Mouse (Mus musculus) midbrain, embryonic 12.5 days (tissue): ENCODE results near the gene Greb1. TPM values are rescaled to one million over a fixed set of nuclear protein-coding genes. Genes with fewer than 3 reads are reported as not detected.

Experiments used
- ATAC-seq: fragments of 200-750 bp; cut with Nextera tagmentation; 2 replicates; pipeline ENCODE4 v1.8.0; 2017; ENCODE audit warnings: low read depth, moderate TSS enrichment, moderate library complexity; ENCODE audit not compliant: low FRiP score
- H3K27ac ChIP-seq: fragments of 300-500 bp; sonication (generic); replicated peaks from 2 replicates; pipeline ENCODE4 v1.5.1; 2016; ENCODE audit warnings: mild to moderate bottlenecking
- H3K27me3 ChIP-seq: fragments of 300-500 bp; sonication (generic); 2 replicates; pipeline ENCODE4 v1.6.1; 2016; ENCODE audit warnings: mild to moderate bottlenecking
- H3K36me3 ChIP-seq: fragments of 300-500 bp; sonication (generic); 2 replicates; pipeline ENCODE4 v1.6.1; 2016
- H3K4me1 ChIP-seq: fragments of 300-500 bp; sonication (generic); 2 replicates; pipeline ENCODE4 v1.6.1; 2016
- H3K4me2 ChIP-seq: fragments of 300-500 bp; sonication (generic); replicated peaks from 2 replicates; pipeline ENCODE4 v1.6.1; 2016; ENCODE audit warnings: mild to moderate bottlenecking, moderate library complexity
- H3K4me3 ChIP-seq: fragments of 300-500 bp; sonication (generic); 2 replicates; pipeline ENCODE4 v1.5.1; 2016; ENCODE audit warnings: mild to moderate bottlenecking
- H3K9ac ChIP-seq: fragments of 300-500 bp; sonication (generic); replicated peaks from 2 replicates; pipeline ENCODE4 v1.6.1; 2016; ENCODE audit warnings: mild to moderate bottlenecking, moderate library complexity
- H3K9me3 ChIP-seq: fragments of 300-500 bp; sonication (generic); 2 replicates; pipeline ENCODE4 v1.6.1; 2016; ENCODE audit warnings: mild to moderate bottlenecking
- WGBS: fragments of 180-500 bp; shearing (Covaris S2); methylation state at CpG from one replicate; pipeline ENCODE4 v1.1.7; 2016; 5-methylcytosine and 5-hydroxymethylcytosine counted together
- polyA plus RNA-seq: library from polyadenylated mRNA; unstranded; fragments of >200 nt; fragmentation: Nextera tagmentation; extraction: Ambion mirVana; gene quantifications from 2 replicates; pipeline ENCODE4 v1.2.1, GENCODE M21; 2016

Greb1 gene
- polyA plus RNA-seq, 1 experiment from 2014 or later = 7.0 TPM

DNA sequence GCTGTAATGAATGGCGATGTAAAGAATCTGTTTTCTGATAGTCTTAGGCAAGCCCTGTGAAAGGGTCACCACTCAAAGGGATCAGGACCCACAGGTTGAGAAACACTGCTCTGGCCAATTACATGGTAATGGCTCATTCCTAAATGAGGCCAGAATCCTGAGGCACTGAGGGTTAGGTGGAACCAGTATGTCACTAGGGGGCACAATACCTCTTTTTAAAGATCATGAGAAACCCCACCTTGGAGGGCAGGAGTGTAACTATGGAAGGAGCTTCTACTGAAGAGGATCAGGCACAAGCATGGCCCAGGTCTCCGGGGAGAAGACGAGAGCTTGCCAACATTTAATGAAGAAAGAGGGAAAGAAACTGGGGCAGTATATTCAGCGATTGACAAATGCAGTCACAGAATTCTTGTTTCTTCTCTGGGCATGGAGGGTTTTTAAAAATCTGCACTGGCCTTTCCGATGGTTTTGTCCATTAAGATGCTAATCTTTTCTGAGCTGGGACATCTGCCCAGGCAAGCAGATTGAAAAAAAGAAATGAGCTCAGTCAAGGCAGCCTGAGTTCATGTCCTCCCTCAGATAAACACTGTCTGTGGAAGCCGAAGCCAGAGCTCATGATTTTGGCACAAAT, 137.6 kb downstream of the Greb1 start:
- H3K36me3 ChIP-seq = no peaks in the 10 kb centered on the region
- H3K27ac ChIP-seq = no peak overlapping the region
- H3K9ac ChIP-seq = no peak overlapping the region
- WGBS = 61% methylated on average over 6 of the region's 6 CpGs
- 0 out of 2 replicates have a peak, but pooled peaks cover 2% of the 10 kb centered on the region for H3K4me1 ChIP-seq
- H3K4me2 ChIP-seq = no peak overlapping the region
- H3K9me3 ChIP-seq = no peaks in the 10 kb centered on the region
- H3K4me3 ChIP-seq = no peak overlapping the region
- no peaks in the 10 kb centered on the region for H3K27me3 ChIP-seq
- no peak for ATAC-seq

DNA sequence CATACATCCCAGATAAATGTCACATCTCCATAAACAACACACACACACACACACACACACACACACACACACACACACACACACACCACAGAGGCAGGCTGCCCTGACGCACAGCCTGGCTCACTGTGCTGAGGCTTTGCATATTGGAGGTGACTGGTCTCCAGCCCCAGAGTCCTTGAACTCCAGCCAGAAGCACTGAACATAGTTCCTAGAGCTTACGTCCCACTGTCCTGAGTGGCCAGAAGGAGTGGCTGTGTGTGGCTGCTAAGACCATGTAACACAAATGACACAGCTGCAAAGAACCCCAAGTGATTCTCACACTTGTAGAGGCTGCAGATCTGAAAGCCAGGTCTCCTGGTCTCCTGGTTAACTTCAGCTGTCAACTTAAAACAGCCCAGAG, 138.8 kb downstream of the Greb1 start:
- H3K36me3 ChIP-seq = no peaks in the 10 kb centered on the region
- ATAC-seq = no peak
- H3K9me3 ChIP-seq = no peaks in the 10 kb centered on the region

GRCm38 (mm10) chr12:16661459-16661858, 139.2 kb downstream of the Greb1 start:
- H3K4me2 ChIP-seq = no peak overlapping the region
- 0 out of 2 replicates have a peak, but pooled peaks cover 2% of the 10 kb centered on the region for H3K4me1 ChIP-seq
- no peak overlapping the region for H3K9ac ChIP-seq
- H3K27ac ChIP-seq = no peak overlapping the region
- H3K9me3 ChIP-seq = no peaks in the 10 kb centered on the region
- H3K4me3 ChIP-seq = no peak overlapping the region
- no peaks in the 10 kb centered on the region; the same call in 1 of the 2 replicates for H3K27me3 ChIP-seq
- 93% methylated on average over 10 of the region's 10 CpGs for WGBS
- H3K36me3 ChIP-seq = no peaks in the 10 kb centered on the region
- ATAC-seq = no peak

More for the DNA sequence above, 138.8 kb downstream of the Greb1 start:
- Histone ChIP-seq H3K4me2 (no peak overlapping the region), H3K9ac (no peak overlapping the region), H3K27me3 (no peaks in the 10 kb centered on the region; the same call in 1 of the 2 replicates), H3K4me1 (0 out of 2 replicates have a peak, but pooled peaks cover 2% of the 10 kb centered on the region), H3K4me3 (no peak overlapping the region), H3K27ac (no peak overlapping the region)
- 89% methylated on average over 2 of the region's 2 CpGs for WGBS

DNA sequence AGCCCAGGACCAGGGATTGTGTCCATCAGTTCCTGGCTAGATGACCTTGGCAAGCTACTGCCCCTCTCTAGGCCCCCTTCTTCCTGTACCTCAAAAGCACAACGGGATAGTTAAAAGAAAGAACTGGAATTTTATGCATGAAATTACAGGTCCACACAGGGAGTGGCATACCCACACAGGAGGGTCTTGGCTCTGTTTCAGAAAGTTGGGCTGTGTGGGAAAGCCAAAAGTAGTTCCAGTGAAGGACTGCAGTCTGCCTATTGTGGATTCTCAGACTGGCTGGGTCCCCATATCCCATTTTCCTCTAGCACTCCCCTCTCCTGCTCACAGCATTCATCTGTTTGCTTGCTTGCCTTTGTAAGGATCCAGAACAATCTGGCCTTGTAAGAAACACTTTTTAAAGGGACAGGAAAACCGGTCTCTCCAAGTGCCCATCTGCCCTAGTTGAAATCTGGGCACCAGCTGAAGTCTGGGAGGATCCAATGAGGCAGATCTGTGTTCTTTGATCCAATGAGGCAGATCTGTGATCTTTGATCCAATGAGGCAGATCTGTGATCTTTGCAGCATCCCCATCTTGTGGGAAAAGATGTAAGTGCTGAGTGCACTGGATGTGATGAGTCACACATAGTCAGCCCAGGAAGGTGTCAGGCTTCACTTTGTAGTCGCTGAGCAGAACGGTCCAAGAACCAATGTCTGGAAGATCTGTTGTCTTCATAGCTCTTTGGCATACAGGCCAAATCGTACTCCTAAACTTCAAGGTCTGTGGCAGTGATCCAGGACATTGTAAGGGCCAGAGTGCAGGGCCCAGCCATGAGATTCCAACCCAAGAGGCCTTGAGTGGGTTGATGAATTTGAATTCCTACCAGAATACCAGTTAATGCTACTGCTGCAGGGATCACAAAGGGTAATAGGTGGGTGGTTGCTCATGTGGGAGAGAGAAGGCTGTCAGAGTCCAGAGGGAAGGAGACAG, 143.5 kb downstream of the Greb1 start:
- no peak overlapping the region for H3K9ac ChIP-seq
- H3K9me3 ChIP-seq = no peaks in the 10 kb centered on the region
- ATAC-seq = no peak
- peaks cover 8% of the 10 kb centered on the region for H3K4me1 ChIP-seq
- H3K27me3 ChIP-seq = peaks cover 38% of the 10 kb centered on the region
- H3K36me3 ChIP-seq = no peaks in the 10 kb centered on the region
- H3K4me2 ChIP-seq = no peak overlapping the region
- no peak overlapping the region for H3K27ac ChIP-seq
- H3K4me3 ChIP-seq = no peak overlapping the region
- 84% methylated on average over 5 of the region's 5 CpGs for whole genome bisulfite sequencing

GRCm38 (mm10) chr12:16655604-16656003, 145.1 kb downstream of the Greb1 start:
- no peaks in the 10 kb centered on the region for H3K9me3 ChIP-seq
- 82% methylated on average over 4 of the region's 4 CpGs for WGBS

DNA sequence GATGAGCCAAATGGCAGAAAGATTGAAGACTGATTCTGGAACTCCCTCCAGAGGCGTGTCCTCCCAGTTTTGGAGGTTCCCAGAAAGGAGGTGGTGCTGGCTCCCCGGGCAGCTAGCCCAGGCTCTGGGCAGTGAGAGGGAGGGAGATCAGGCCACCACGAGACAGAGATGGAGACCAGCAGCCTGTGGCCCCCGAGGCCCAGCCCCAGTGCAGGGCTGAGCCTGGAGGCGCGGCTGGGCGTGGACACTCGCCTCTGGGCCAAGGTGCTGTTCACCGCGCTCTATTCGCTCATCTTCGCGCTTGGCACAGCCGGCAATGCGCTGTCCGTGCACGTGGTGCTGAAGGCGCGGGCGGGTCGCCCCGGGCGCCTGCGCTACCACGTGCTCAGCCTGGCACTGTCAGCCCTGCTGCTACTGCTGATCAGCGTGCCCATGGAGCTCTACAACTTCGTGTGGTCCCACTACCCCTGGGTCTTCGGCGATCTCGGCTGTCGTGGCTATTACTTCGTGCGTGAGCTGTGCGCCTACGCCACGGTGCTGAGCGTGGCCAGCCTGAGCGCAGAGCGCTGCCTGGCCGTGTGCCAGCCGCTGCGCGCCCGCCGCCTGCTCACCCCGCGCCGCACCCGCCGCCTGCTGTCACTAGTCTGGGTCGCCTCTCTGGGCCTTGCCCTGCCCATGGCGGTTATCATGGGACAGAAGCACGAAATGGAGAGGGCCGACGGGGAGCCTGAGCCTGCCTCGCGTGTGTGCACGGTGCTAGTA, 147.2 kb downstream of the Greb1 start, which contains the start of gene Ntsr2:
Ntsr2 (plus strand) TSS at position 51 of the 762 bp plus-strand sequence.
- WGBS = 6% methylated on average over 58 of the region's 58 CpGs
- Histone ChIP-seq H3K27ac (no peak within 1 kb of the TSS), H3K4me2 (peak within 1 kb of the TSS; percentile 50), H3K27me3 (peaks cover 46% of the 10 kb centered on the region), H3K4me1 (peaks cover 8% of the 10 kb centered on the region), H3K4me3 (peak within 1 kb of the TSS; percentile 30), H3K36me3 (no peaks in the 10 kb centered on the region), H3K9me3 (no peaks in the 10 kb centered on the region), H3K9ac (no peak within 1 kb of the TSS)
- peak; percentile 79 for ATAC-seq

More at GRCm38 (mm10) chr12:16655604-16656003, 145.1 kb downstream of the Greb1 start:
- Histone ChIP-seq H3K9ac (no peak overlapping the region), H3K27me3 (peaks cover 46% of the 10 kb centered on the region), H3K27ac (no peak overlapping the region), H3K4me1 (peaks cover 8% of the 10 kb centered on the region), H3K4me3 (no peak overlapping the region), H3K36me3 (no peaks in the 10 kb centered on the region), H3K4me2 (no peak overlapping the region)
- no peak for ATAC-seq

GRCm38 (mm10) chr12:16649819-16650218, 150.9 kb downstream of the Greb1 start:
- no peaks in the 10 kb centered on the region for H3K36me3 ChIP-seq
- WGBS = 86% methylated on average over 6 of the region's 6 CpGs
- peaks cover 34% of the 10 kb centered on the region for H3K27me3 ChIP-seq
- no peak overlapping the region for H3K9ac ChIP-seq
- no peak overlapping the region for H3K27ac ChIP-seq
- H3K4me2 ChIP-seq = no peak overlapping the region
- no peak overlapping the region for H3K4me3 ChIP-seq
- peaks cover 8% of the 10 kb centered on the region for H3K4me1 ChIP-seq
- no peaks in the 10 kb centered on the region for H3K9me3 ChIP-seq
- ATAC-seq = no peak

DNA sequence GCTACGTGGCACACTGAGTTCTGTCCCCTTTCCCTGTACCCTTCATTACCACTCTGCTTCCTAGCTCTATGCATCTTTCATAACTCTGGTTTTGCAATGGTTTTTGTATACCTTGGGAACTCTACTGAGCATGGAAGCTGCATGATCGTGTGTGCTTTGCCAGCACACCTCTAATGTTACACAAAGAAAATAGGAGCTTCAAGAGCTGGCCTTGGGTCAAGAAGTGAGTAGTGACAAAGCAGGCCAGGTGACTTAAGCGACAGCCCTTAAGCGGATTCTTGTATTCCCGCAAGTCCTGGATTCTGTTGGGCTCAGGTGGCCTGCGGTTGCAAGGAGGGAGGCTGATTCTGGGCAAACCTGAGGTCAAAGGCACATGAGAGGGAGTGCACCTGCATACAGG, 152.4 kb downstream of the Greb1 start:
- 90% methylated on average over 6 of the region's 6 CpGs for WGBS
- H3K9me3 ChIP-seq = no peaks in the 10 kb centered on the region
- H3K4me1 ChIP-seq = peaks cover 11% of the 10 kb centered on the region
- no peaks in the 10 kb centered on the region for H3K36me3 ChIP-seq
- no peak overlapping the region for H3K27ac ChIP-seq
- ATAC-seq = no peak
- H3K4me2 ChIP-seq = no peak overlapping the region
- H3K27me3 ChIP-seq = peaks cover 19% of the 10 kb centered on the region
- H3K4me3 ChIP-seq = no peak overlapping the region
- H3K9ac ChIP-seq = no peak overlapping the region

DNA sequence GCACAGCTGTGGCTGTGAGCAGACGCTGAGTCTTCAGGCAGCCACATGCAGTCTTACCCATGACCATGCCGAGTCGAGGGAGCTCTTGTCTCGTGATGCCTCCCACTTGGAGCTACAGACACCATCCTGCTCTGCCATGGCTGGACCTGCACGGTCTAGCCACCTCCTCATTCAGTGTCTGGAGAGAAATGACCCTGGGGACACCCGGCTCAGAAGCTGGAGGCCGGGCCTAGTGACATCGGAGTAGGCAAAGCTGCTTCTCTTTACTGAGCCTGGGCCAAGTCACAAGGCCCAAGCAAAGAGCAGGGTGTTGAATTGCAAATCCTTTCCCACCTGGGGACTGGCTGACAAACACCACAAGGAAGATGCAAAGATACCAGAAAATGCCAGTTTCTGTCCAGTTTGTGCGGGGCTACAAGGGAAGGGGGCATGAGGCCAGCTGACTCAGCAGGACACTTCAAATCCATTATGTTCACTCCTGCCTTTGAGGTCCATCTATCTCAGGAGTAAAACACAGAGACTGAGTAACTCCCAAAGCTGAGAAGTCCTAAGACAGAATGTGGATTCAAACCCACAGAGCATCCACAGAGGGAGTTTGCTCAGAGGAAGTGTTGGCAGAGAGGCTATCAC, 153.8 kb downstream of the Greb1 start:
- Histone ChIP-seq H3K27me3 (peaks cover 5% of the 10 kb centered on the region; the same call in 1 of the 2 replicates), H3K4me1 (peaks cover 10% of the 10 kb centered on the region), H3K9ac (no peak overlapping the region), H3K9me3 (no peaks in the 10 kb centered on the region), H3K27ac (no peak overlapping the region), H3K4me2 (no peak overlapping the region), H3K4me3 (no peak overlapping the region), H3K36me3 (no peaks in the 10 kb centered on the region)
- WGBS = 41% methylated on average over 9 of the region's 9 CpGs
- no peak for ATAC-seq

DNA sequence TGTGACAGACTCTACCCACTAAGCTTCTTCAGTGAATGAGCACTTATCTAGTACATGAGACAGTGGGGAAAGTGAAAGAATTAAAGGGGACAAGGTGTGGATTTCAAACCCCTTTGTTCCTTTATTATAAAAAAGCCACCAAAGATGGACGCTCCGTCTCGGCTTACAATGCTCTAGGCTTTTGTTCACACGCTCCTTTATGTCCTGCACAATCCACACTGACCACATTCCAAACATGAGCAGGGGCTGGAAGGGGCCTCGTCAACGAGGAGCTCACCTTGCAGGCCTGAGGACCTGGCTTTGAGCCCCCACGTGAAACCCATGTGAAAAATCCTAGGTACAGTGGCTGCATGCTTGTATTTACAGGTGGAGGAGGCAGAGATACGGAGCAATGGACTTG, 156.0 kb downstream of the Greb1 start:
- Histone ChIP-seq H3K9ac (no peak overlapping the region), H3K36me3 (no peaks in the 10 kb centered on the region), H3K4me1 (peaks cover 10% of the 10 kb centered on the region), H3K4me2 (no peak overlapping the region), H3K4me3 (no peak overlapping the region), H3K27ac (no peak overlapping the region), H3K27me3 (no peaks in the 10 kb centered on the region), H3K9me3 (no peaks in the 10 kb centered on the region)
- ATAC-seq = no peak
- 40% methylated on average over 8 of the region's 8 CpGs for WGBS
